Mouse (Mus musculus): ENCODE results near the gene Cftr.

The Cftr gene

GRCm38 (mm10) chr6:18170311-18170922 is at the start of gene Cftr:
Gene Cftr, plus strand, starts transcription at chr6:18170687.
- DNase-seq (ENCODE audit: low spot score): peak; percentile 31

DNA sequence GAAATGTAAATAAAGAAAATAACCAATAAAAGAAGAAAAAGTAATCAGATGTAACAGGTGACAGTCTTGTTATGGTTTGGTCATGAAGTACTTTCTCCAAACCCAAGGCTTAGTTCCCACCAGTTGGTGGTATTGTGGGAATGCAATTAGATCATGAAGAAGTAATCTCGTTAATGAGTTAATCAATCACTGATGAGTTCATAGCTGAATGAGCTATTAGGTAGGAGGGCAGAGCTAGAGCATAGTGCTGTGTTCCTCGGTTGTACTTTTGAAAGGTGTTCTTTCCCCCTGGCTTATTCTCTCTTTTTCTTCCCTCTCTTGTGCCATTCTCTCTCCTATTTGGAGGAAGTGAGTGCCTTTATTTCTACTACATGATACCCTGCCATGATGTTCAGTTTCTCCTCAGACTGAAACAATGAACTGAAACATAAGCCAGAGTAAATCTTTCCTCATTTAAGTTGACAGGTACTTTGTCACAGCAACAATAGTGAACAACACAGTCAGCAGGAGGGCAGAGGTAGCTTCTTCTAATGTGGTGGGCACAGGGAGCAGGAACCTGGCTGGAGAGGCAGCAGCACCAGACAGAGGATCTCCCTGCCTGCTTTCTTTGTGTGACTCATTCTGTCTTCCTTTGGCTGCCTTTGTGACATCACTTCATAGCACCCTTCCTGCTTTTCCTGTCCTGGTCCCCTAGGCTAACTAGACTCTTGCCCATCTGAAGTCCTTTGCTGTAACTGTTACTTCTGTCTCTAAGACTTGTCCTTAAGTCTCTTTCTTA is 43.1 kb upstream of the Cftr start:
- no peak for DNase-seq (ENCODE audit: low spot score)

DNA sequence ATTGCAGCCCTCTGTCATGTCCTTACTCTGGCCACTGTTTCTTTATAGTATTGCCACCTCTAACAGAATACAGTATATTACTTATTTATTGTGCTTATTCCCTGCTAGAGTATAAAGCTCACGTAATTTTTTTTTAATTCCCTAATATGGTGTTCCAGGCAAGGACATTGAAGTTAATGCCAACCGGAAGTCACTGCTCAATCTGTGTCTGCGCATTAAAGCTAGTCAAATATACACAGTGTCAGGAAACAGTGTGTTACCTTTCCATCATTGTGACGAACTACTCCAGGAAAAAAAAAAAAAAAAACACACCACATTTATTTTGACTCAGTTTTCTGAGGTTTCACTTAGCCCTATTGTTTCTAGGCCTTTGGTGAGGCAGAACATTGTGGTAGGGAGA is 42.4 kb upstream of the Cftr start:
- DNase-seq (ENCODE audit: low spot score): no peak

GRCm38 (mm10) chr6:18135246-18135645 is 35.2 kb upstream of the Cftr start:
- DNase-seq (ENCODE audit: low spot score): no peak

DNA sequence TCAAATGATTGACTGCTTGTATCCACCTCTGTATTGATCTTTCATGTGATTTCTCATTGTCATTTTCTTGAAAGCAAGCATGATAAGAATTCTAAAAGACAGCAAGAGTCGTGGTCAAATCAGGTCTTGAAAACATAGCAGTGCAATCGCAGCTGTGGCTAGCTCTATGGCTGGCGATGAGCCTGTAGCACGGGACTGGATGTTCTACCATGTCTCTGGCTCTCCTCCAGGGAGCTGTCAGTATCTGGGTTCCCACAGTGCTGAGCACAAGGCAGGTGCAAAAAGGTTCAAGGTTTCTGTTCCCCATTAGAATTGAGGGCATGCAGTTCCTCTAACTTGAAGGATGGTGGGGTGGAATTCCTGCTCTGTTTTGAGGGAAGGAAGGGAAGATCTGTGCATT is 17.5 kb upstream of the Cftr start:
- peak; percentile 65 for DNase-seq (ENCODE audit: low spot score)

DNA sequence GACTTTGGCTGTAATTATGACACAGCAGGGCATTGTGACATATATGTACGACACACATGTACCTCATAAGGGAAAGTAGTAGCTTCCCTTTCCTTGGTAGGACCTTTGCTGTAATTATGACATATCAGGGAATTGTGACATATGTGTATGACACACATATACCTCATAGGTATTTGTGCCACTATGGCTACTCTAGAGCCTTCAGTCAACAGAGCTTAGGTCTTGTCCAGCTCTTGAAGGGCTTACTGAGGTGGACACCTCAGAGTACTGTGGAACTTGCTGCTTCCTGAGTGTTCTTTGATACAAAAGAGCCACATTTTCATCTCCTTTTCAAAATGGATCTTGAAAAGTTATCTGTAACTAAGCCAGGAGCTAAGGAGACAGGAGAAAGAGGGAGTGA is 869 bp upstream of the Cftr start:
- no peak for DNase-seq (ENCODE audit: low spot score)

GRCm38 (mm10) chr6:18171614-18172013 is 1.1 kb downstream of the Cftr start:
- no peak for DNase-seq (ENCODE audit: low spot score)

GRCm38 (mm10) chr6:18177509-18177908 is 7.0 kb downstream of the Cftr start:
- no peak for DNase-seq (ENCODE audit: low spot score)

- no peak for DNase-seq (ENCODE audit: low spot score)
Measured at GRCm38 (mm10) chr6:18180665-18181064, 10.2 kb downstream of the Cftr start.

GRCm38 (mm10) chr6:18182903-18183302 is 12.4 kb downstream of the Cftr start:
- no peak for DNase-seq (ENCODE audit: low spot score)

- no peak for DNase-seq (ENCODE audit: low spot score)
Measured at GRCm38 (mm10) chr6:18220691-18221090, 50.2 kb downstream of the Cftr start.

DNA sequence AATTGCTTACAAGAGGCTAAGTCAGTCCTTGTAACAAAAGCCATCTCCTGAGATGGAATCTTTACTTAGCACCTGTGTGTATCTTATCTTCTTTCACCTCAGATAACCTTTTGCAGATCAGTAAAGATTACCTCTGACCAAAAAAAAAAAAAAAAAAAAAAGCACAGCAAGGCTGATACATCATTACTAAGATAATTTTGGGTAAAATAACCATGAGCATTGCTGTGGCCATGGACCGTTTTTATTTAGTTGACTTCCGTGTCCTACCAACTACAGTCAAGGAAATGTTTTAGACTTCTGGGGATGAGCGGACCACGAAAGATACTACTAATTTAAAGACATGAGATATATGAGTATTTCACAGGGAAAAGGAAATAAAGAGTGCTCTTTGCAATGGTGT is 52.7 kb downstream of the Cftr start:
- DNase-seq (ENCODE audit: low spot score): no peak

GRCm38 (mm10) chr6:18225157-18225556 is 54.7 kb downstream of the Cftr start:
- DNase-seq (ENCODE audit: low spot score): no peak

- no peak for DNase-seq (ENCODE audit: low spot score)
Measured at GRCm38 (mm10) chr6:18246495-18246894, 76.0 kb downstream of the Cftr start.

DNA sequence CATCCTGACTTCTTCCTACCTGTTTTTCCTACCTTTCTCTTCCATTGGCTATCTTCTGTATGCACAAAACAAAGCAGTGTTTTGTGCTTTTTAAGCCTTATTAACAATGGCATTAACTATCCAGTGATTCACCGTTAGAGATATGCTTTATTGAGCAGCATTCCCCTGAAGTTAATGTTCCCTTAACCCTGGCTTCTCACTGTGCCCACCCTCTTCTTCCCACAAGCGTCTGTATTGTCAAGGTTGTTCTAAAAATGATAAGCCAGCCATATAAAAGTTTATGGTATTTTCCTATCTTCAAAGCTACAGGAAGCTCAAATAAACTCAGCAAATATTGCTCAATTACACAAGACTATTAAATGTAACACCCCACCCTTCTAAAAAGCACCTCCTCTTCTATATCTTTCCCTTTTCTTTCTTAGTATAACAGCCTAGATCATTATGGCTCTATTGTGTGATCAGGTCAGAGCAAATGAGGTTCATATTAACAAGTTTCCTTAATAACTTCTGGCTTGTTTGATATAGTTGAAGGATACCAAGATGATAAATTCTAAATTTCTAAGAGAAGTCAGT is 77.5 kb downstream of the Cftr start:
- no peak for DNase-seq (ENCODE audit: low spot score)

DNA sequence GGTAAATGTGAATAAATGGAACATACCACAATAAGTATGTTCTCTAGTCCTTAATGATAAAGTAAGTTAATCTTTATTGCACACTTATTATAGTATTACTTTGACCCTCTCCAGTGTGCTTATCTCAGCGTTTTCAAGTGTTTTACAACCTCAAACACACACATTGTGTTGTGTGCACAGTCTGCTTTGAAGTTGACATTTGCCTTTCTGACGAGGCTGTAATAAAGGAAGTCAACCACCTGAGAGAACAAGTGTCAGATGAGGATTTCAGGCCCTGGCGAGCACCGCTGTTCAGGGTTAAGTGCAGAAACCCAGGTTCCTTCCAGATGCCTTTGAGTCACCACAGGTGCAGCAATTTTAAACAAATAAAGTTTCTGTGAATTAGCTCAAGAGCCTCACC is 78.0 kb downstream of the Cftr start:
- no peak for DNase-seq (ENCODE audit: low spot score)

GRCm38 (mm10) chr6:18254586-18254985 is 84.1 kb downstream of the Cftr start:
- DNase-seq (ENCODE audit: low spot score): no peak

DNA sequence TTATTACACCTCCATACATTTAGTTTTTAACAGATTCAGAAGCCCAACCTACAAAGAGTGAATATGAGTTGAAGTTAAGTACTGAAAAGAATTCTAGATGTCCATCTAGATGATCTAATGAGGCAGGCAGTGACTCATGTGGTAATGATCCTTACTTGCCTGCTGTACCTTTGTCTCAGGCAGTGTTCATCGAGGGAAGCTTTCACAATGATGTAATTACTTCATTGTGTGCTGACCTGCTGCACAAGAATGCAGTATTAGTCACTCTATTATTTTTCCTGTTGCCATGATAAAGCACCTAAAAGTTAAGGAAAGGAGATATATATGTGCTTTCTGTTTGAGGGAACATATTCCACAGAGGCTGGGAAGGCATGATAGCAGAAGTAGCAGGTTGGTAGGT is 100.5 kb downstream of the Cftr start:
- no peak for DNase-seq (ENCODE audit: low spot score)

GRCm38 (mm10) chr6:18300781-18301180 is 130.3 kb downstream of the Cftr start:
- no peak for DNase-seq (ENCODE audit: low spot score)

DNA sequence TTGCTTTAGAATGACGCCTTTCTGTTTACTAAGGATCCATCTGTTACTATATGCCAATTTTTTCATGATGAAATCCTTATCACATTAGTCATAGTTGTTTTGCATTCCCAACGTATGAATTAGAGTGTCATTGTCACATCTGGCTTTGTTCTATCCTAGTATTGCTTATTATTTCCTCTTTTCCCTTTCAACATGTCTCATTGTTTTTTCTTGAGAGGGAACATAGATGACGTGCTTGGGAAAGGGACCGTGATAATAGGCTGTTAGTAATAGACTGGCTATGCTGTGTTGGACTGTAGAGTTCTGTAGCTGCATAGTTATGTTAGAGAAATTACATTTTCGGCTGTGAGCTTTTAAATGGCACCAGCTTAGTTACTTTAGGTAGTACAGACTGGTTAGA is 131.6 kb downstream of the Cftr start:
- DNase-seq (ENCODE audit: low spot score): no peak

DNA sequence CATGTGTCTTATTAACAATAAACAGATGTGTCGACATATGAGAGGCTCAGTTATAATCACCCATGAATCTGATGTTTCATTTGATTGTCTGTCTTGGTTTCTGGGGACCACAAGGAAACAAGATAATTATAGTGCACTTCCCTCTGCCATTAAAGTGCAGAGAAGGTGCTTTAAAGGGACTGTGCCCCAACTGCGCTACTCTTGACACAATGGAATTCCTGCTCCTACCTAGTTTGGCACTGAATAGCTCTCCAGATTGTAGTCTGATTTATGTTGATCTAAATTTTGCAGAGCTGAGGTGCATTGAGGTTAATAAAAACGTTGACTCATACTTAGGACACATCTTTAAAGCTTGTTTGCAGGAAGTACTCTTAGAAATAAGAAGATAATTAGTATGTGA is 132.7 kb downstream of the Cftr start:
- DNase-seq (ENCODE audit: low spot score): no peak

GRCm38 (mm10) chr6:18305130-18305529 is 134.6 kb downstream of the Cftr start:
- no peak for DNase-seq (ENCODE audit: low spot score)

DNA sequence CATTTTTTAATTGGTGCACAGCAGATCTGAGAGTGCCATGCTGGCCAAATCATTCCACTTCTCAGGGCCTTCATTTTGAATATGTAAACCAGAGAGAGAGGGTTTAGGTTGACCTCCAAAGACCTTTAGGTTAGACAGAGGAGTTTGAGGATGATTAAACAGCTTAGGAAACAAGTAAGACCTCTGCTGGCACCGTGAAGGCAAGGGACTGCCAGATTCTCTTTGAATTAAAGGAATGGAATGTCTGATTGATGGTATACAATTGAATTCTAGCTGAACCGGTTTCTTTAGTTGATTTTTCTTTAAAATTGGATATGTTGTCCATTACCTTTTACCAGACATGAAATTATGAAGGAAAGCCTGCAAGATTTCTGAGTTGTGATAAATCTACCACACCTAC is 140.5 kb downstream of the Cftr start:
- DNase-seq (ENCODE audit: low spot score): no peak
